In genomic region chr17:33513874-33514273, GRCm38 (mm10) we compare ENCODE assay signal across 14 mouse cellular contexts. TPM values are rescaled to one million over a fixed set of nuclear protein-coding genes. Genes with fewer than 3 reads are reported as not detected.
DNase-seq lines count a peak whose midpoint lies in the region; ATAC-seq and TF ChIP-seq lines count a peak whose summit lies in the region.
"Had no signal": no experiment of that assay in that cellular context is flagged by ENCODE, and none has a peak within 500 bp of the region (broad histone marks: within the 10 kb centered on the region; RNA-seq: fewer than 3 reads in every experiment).

No protein-coding gene starts in this region.

- no peak overlapping the region for H3K4me2 ChIP-seq in liver, embryonic 14.5 days (ENCODE audit: low read depth)
- H3K4me2 ChIP-seq: limb, embryonic 13.5 days had no signal

- no peaks in the 10 kb centered on the region for H3K36me3 ChIP-seq in liver, embryonic 14.5 days (replicated peaks; ENCODE audit: control insufficient read depth, insufficient read depth, low read depth)
- H3K36me3 ChIP-seq in MEL (ENCODE audit: control insufficient read depth in 1 of 2, insufficient read depth in 2 of 2, low read length in 2 of 2), result no peaks in the 10 kb centered on the region
- H3K36me3 ChIP-seq: limb, embryonic 13.5 days had no signal

- no peaks in the 10 kb centered on the region for H3K27me3 ChIP-seq in cerebellum, adult 2 months (ENCODE audit: control insufficient read depth, insufficient read depth, low read length)
- no peaks in the 10 kb centered on the region for H3K27me3 ChIP-seq in liver, embryonic 14.5 days (ENCODE audit: control insufficient read depth, insufficient read depth, low read length)
- H3K27me3 ChIP-seq in MEL (ENCODE audit: control insufficient read depth in 1 of 2, insufficient read depth in 2 of 2, low read length in 2 of 2), result peaks cover 2 to 12% of the 10 kb centered on the region in 2 experiments
- H3K27me3 ChIP-seq: limb, embryonic 13.5 days had no signal

- 0 out of 2 replicates have a peak, but pooled peaks have one; percentile 18 for TF ChIP-seq CTCF in cerebellum, adult 2 months (IDR thresholded peaks at IDR 0.05; ENCODE audit: borderline replicate concordance, insufficient read depth, low read depth, low read length)
- peak; percentile 58 for TF ChIP-seq CTCF in liver, embryonic 14.5 days (IDR thresholded peaks at IDR 0.05; ENCODE audit: low read depth)
- peak; percentile 37 to 71 (median 57) for TF ChIP-seq CTCF in MEL (IDR thresholded peaks at IDR 0.05 in 2 of 3, conservative IDR thresholded peaks at IDR 0.05 in 1 of 3; ENCODE audit: control insufficient read depth in 1 of 3, insufficient read depth in 1 of 3, low read depth in 2 of 3, low read length in 3 of 3, poor library complexity in 1 of 3, severe bottlenecking in 1 of 3)

- peaks cover 8% of the 10 kb centered on the region for H3K4me1 ChIP-seq in cerebellum, adult 2 months (ENCODE audit: control insufficient read depth, insufficient read depth, low read length)
- H3K4me1 ChIP-seq in liver, embryonic 14.5 days (replicated peaks; ENCODE audit: control insufficient read depth in 2 of 2, insufficient read depth in 2 of 2, low read length in 1 of 2), result no peaks in the 10 kb centered on the region
- no peaks in the 10 kb centered on the region for H3K4me1 ChIP-seq in MEL (ENCODE audit: control insufficient read depth in 1 of 2, insufficient read depth in 2 of 2, low read length in 2 of 2)
- H3K4me1 ChIP-seq: limb, embryonic 13.5 days had no signal

- ATAC-seq in liver, embryonic 14.5 days (ENCODE audit: insufficient read depth), result no peak
- ATAC-seq in megakaryocyte, adult 5-6 weeks (ENCODE audit: poor library complexity, severe bottlenecking), result peak; percentile 64

- no peak for DNase-seq in cerebellum, adult 2 months
- no peak for DNase-seq in cerebellum, postnatal 36 days
- DNase-seq in liver, embryonic 14.5 days (ENCODE audit: low read depth in 3 of 3, low spot score in 3 of 3), result no peak
- no peak for DNase-seq in liver
- peak; percentile 60 for DNase-seq in MEL (ENCODE audit: low read depth, low spot score)
- no peak for DNase-seq in neural tube, embryonic 10.5 days (ENCODE audit: extremely low spot score, low spot score)
- DNase-seq in gastrocnemius, adult 8-10 months (ENCODE audit: low spot score in 2 of 2), result no peak
- DNase-seq: embryo, embryonic 11 days; kidney, adult 18-20 months; right cerebral cortex, adult 18-20 months had no signal

- TF ChIP-seq RAD21 in MEL (IDR thresholded peaks at IDR 0.05; ENCODE audit: low read depth, low read length), result peak; percentile 74

- no peak overlapping the region for H3K9ac ChIP-seq in liver, embryonic 14.5 days (replicated peaks)
- H3K9ac ChIP-seq in MEL (ENCODE audit: control insufficient read depth, low read depth, low read length, poor library complexity, severe bottlenecking), result no peak overlapping the region
- H3K9ac ChIP-seq: limb, embryonic 13.5 days had no signal

- H3K9me3 ChIP-seq in liver, embryonic 14.5 days (ENCODE audit: control insufficient read depth, low read length), result no peaks in the 10 kb centered on the region
- no peaks in the 10 kb centered on the region for H3K9me3 ChIP-seq in MEL (replicated peaks; ENCODE audit: insufficient read depth, low read length)
- H3K9me3 ChIP-seq: limb, embryonic 13.5 days had no signal

- TF ChIP-seq EP300 in liver, embryonic 14.5 days (IDR thresholded peaks at IDR 0.05; ENCODE audit: low read depth), result no peak
- TF ChIP-seq EP300 in MEL (IDR thresholded peaks at IDR 0.05; ENCODE audit: low read depth in 1 of 2, low read length in 2 of 2), result no peak

- no peak for TF ChIP-seq POLR2A in cerebellum, adult 2 months (IDR thresholded peaks at IDR 0.05; ENCODE audit: borderline replicate concordance, insufficient read depth, low read length)
- TF ChIP-seq POLR2A in MEL (IDR thresholded peaks at IDR 0.05; ENCODE audit: control insufficient read depth in 1 of 2, insufficient read depth in 1 of 2, low read depth in 1 of 2, low read length in 2 of 2, poor library complexity in 1 of 2), result no peak

- no peaks in the 10 kb centered on the region for H3K79me2 ChIP-seq in MEL (ENCODE audit: control insufficient read depth, insufficient read depth, low read length, poor library complexity)

- 62% methylated on average over 5 of the region's 5 CpGs for WGBS in cerebellum, adult 2 months
- 67% methylated on average over 5 of the region's 5 CpGs for WGBS in liver, embryonic 14.5 days (ENCODE audit: insufficient replicate concordance)

- H3K4me3 ChIP-seq in cerebellum, adult 2 months (replicated peaks; ENCODE audit: insufficient read depth, low read depth, low read length), result no peak overlapping the region
- H3K4me3 ChIP-seq in liver, embryonic 14.5 days (ENCODE audit: insufficient read depth in 1 of 2, low read depth in 2 of 2, low read length in 2 of 2), result no peak overlapping the region
- H3K4me3 ChIP-seq in MEL (ENCODE audit: control insufficient read depth in 1 of 2, insufficient read depth in 1 of 2, low read depth in 2 of 2, low read length in 2 of 2), result no peak overlapping the region
- H3K4me3 ChIP-seq: limb, embryonic 13.5 days; megakaryocyte, embryonic 14.5 days had no signal

- no peak overlapping the region for H3K27ac ChIP-seq in cerebellum, adult 2 months (ENCODE audit: insufficient read depth, low read length)
- no peak overlapping the region for H3K27ac ChIP-seq in liver, embryonic 14.5 days
- H3K27ac ChIP-seq in MEL (ENCODE audit: control insufficient read depth, low read depth, low read length), result no peak overlapping the region
- H3K27ac ChIP-seq: limb, embryonic 13.5 days had no signal

TF ChIP-seq in MEL, 35 proteins besides CTCF, POLR2A, EP300 and RAD21:
- TF ChIP-seq UBTF (IDR thresholded peaks at IDR 0.05; ENCODE audit: borderline replicate concordance, insufficient read depth, low read depth, low read length), result no peak
- peak; percentile 55 for TF ChIP-seq ZC3H11A (IDR thresholded peaks at IDR 0.05; ENCODE audit: low read depth, low read length)
- no peak for TF ChIP-seq MXI1 (IDR thresholded peaks at IDR 0.05; ENCODE audit: low read depth, low read length)
- no peak for TF ChIP-seq BHLHE40 (IDR thresholded peaks at IDR 0.05; ENCODE audit: borderline replicate concordance, low read depth, low read length)
- TF ChIP-seq GATA1 (IDR thresholded peaks at IDR 0.05; ENCODE audit: low read depth, low read length), result no peak
- 0 out of 2 replicates have a peak, but pooled peaks have one; percentile 38 for TF ChIP-seq MYC (IDR thresholded peaks at IDR 0.05; ENCODE audit: low read depth, low read length)
- peak; percentile 75 for TF ChIP-seq SMC3 (IDR thresholded peaks at IDR 0.05; ENCODE audit: low read depth, low read length)
- TF ChIP-seq USF1 (IDR thresholded peaks at IDR 0.05; ENCODE audit: low read depth, low read length), result no peak
- TF ChIP-seq CHD1 (IDR thresholded peaks at IDR 0.05; ENCODE audit: low read depth, low read length), result no peak
- no peak for TF ChIP-seq ETS1 (IDR thresholded peaks at IDR 0.05; ENCODE audit: low read depth, low read length)
- TF ChIP-seq MAZ (IDR thresholded peaks at IDR 0.05; ENCODE audit: low read depth, low read length), result no peak

RNA-seq across cellular contexts. Expression of gene Adamts10, which starts 10.1 kb away (rescaled TPM):
- polyA plus RNA-seq in cerebellum, adult 2 months (2012; rRNA removed), result 205 and 251 TPM in 2 replicates
- polyA plus RNA-seq in liver, embryonic 14.5 days (2012; rRNA removed), result 7.3 and 8.6 TPM in 2 replicates
- polyA plus RNA-seq in liver, embryonic 14.5 days (2014; fragmentation: Nextera tagmentation; extraction: Ambion mirVana), result 3.6 and 4.3 TPM in 2 replicates
- total RNA-seq in MEL (2012; rRNA removed), result 9.6 and 11.3 TPM in 2 replicates
- 10 to 100 TPM in 1 of 2 experiments, not detected in 1; 21.0 TPM for polyA plus RNA-seq in MEL (2012; ENCODE audit: insufficient read depth in 1 of 2, insufficient read length in 2 of 2, low read depth in 1 of 2, low replicate concordance in 2 of 2, missing spikeins in 1 of 2)
- 27.5 and 28.6 TPM in 2 replicates for total RNA-seq in megakaryocyte, adult 5-6 weeks (2015)
- total RNA-seq in megakaryocyte, adult 5-6 weeks (2017), result 39.7 and 41.6 TPM in 2 replicates
- 1 to 10 TPM; 2.6 to 5.4 (median 3.2) TPM for total RNA-seq in gastrocnemius, adult 8-10 months (2022)

RNA-seq across cellular contexts. Expression of gene Myo1f, which starts 41.6 kb away (rescaled TPM):
- polyA plus RNA-seq in cerebellum, adult 2 months (2012; rRNA removed), result 0.86 and 1.0 TPM in 2 replicates
- polyA plus RNA-seq in liver, embryonic 14.5 days (2012; rRNA removed), result 3.2 and 4.5 TPM in 2 replicates
- polyA plus RNA-seq in liver, embryonic 14.5 days (2014; fragmentation: Nextera tagmentation; extraction: Ambion mirVana), result 4.7 and 5.9 TPM in 2 replicates
- total RNA-seq in MEL (2012; rRNA removed), result 0.08 and 0.13 TPM in 2 replicates
- under 1 TPM in 1 of 2 experiments, not detected in 1; 0.40 TPM for polyA plus RNA-seq in MEL (2012; ENCODE audit: insufficient read depth in 1 of 2, insufficient read length in 2 of 2, low read depth in 1 of 2, low replicate concordance in 2 of 2, missing spikeins in 1 of 2)
- 151 and 157 TPM in 2 replicates for total RNA-seq in megakaryocyte, adult 5-6 weeks (2015)
- total RNA-seq in megakaryocyte, adult 5-6 weeks (2017), result 380 and 381 TPM in 2 replicates
- 1 to 10 TPM in 1 of 4 experiments, under 1 TPM in 3; 0.07 to 2.0 (median 0.34) TPM for total RNA-seq in gastrocnemius, adult 8-10 months (2022)
- polyA plus RNA-seq: C2C12 had no signal

Comparison
In these comparisons a context has a peak if more than half of its experiments do, and no peak if none do; other contexts are left out.
1. RNA of gene Myo1f, which starts 41.6 kb away (total RNA-seq): 151 to 381 TPM in megakaryocyte, adult 5-6 weeks; 0.07 to 2.0 TPM in gastrocnemius, adult 8-10 months and 0.08 to 0.13 TPM in MEL; every median in the first group is over 10 times any median in the second.
2. Peak in every context shown above with its lines, with median percentiles within 50 percentile points of each other: CTCF ChIP-seq.